Mouse (Mus musculus) thymus, postnatal 0 days (tissue): Measurements from ENCODE around the gene Zbtb42. TPM values are rescaled to one million over a fixed set of nuclear protein-coding genes. Genes with fewer than 3 reads are reported as not detected.

Source experiments
- DNase-seq: peaks from one replicate; pipeline ENCODE4 v3.0.0-alpha.2; 2015; ENCODE audit warnings: low spot score
- microRNA-seq: library from miRNA; unstranded; fragments of <30 nt; microRNA quantifications from one replicate; pipeline ENCODE4, GENCODE M21; 2016; ENCODE audit warnings: borderline number of aligned reads
- polyA plus RNA-seq: library from polyadenylated mRNA; unstranded; fragments of >200 nt; fragmentation: Nextera tagmentation; extraction: Ambion mirVana; gene quantifications from 2 replicates; pipeline ENCODE4 v1.2.1, GENCODE M21; 2015

Zbtb42 gene
- polyA plus RNA-seq, 1 experiment from 2014 or later: 2.6 TPM

DNA sequence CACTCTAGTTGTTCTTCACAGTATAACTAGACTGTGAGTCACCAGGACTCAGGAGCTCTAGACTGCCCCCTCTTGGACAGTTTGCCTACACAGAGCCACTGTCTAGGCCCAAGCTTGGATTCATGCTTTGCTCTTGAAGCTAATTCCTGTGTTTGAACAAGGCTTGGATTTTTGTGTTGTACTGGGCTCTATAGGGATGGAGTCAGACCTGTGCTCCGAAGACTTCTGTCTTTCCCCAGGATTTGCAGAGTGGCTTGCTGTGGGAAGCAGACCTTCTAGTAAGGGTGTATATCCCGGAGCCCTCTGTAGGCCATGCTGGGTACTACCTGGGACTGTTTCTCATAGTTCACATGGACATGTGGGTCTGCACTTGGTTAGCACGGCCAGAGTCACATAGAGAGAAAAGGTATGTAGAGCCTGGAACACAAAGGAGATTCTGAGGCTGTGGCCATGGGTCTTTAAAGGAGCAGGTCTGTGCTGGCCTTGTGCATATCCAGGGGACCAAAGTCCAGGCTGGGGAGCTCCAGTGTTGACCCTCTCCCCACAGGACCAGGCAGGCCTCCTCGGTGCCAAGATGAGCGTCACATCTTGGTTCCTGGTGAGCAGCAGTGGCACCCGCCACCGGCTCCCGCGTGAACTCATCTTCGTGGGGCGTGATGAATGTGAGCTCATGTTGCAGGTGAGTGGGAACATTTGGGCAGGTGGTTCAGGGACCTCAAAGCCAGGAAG lies 45.6 kb downstream of the Zbtb42 start:
- DNase-seq: peak; percentile 76

- DNase-seq: no peak
These were observed 49.2 kb downstream of the Zbtb42 start for GRCm38 (mm10) chr12:112727801-112728200.

DNA sequence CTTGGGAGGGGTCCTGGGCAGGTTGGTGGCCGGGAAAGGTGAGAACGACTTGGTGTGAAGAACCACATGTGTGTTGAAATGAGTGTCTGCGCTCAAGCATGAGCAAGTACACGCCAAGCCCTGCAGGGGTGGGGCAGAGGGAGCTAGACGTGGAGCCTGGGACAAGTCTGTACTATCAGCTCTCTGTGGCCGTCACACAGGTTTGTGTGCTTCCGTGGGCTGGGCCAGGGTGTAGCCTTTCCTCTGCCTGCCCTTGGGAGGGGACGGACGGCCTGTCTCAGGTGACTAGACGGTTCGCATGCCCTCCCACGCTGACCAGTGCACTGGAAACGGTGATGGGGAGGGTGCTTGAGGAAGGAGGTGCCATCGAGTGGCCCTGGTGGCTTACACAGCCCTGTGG lies 52.2 kb downstream of the Zbtb42 start:
- no peak for DNase-seq

Small RNA genes within 50 kb of the gene (microRNA-seq; reads per million reads assigned to microRNA genes)
- gene Mir6939: not detected

Other genes starting within 250 kb of the Zbtb42 start
- gene A530016L24Rik, start 189.4 kb upstream of the Zbtb42 start, polyA plus RNA-seq: 0.06 and 0.09 TPM in 2 replicates
- 0.08 and 0.18 TPM in 2 replicates for gene Tmem179, start 162.1 kb upstream of the Zbtb42 start, polyA plus RNA-seq
- 2.2 and 3.1 TPM in 2 replicates for gene Inf2, start 90.0 kb upstream of the Zbtb42 start, polyA plus RNA-seq
- gene Adssl1, start 58.8 kb upstream of the Zbtb42 start, polyA plus RNA-seq: 10.1 and 10.6 TPM in 2 replicates
- 174 and 203 TPM in 2 replicates for gene Siva1, start 34.1 kb upstream of the Zbtb42 start, polyA plus RNA-seq
- 60.8 and 80.4 TPM in 2 replicates for gene Akt1, start 3.9 kb upstream of the Zbtb42 start, polyA plus RNA-seq
- 4.3 and 4.9 TPM in 2 replicates for gene Cep170b, start 41.6 kb downstream of the Zbtb42 start, polyA plus RNA-seq
- gene Pld4, start 81.8 kb downstream of the Zbtb42 start, polyA plus RNA-seq: 46.2 and 49.3 TPM in 2 replicates
- gene Ahnak2, start 123.8 kb downstream of the Zbtb42 start, polyA plus RNA-seq: 1.0 and 1.2 TPM in 2 replicates
- gene Clba1, start 130.1 kb downstream of the Zbtb42 start, polyA plus RNA-seq: 4.8 and 4.9 TPM in 2 replicates
- 147 and 151 TPM in 2 replicates for gene Cdca4, start 150.6 kb downstream of the Zbtb42 start, polyA plus RNA-seq
- gene Gpr132, start 189.4 kb downstream of the Zbtb42 start, polyA plus RNA-seq: 26.6 and 28.5 TPM in 2 replicates